Mouse (Mus musculus) cortical plate, adult 2 months (tissue): ENCODE data around the gene Zfp830.

ENCODE experiments used
- CTCF ChIP-seq: fragments of 200-500 bp; IDR thresholded peaks from 2 replicates; pipeline ENCODE4 v1.5.1; 2011; ENCODE audit warnings: mild to moderate bottlenecking, control low read depth, low read length; ENCODE audit not compliant: insufficient read depth; ENCODE audit errors: extremely low read depth
- POLR2A ChIP-seq: fragments of 200-500 bp; IDR thresholded peaks from 2 replicates; pipeline ENCODE4 v1.6.1; 2011; ENCODE audit warnings: mild to moderate bottlenecking, low read length, control low read depth; ENCODE audit not compliant: insufficient read depth; ENCODE audit errors: extremely low read depth

GRCm38 (mm10) chr11:82807370-82807769, 43.2 kb downstream of the Zfp830 start:
- TF ChIP-seq CTCF (no peak), POLR2A (no peak)
